Mouse (Mus musculus) right cerebral cortex, postnatal 4 days (tissue): Measurements from ENCODE around the gene Rnls.
A peak's percentile ranks its signal among the peaks of the same experiment; 100 is the strongest.

Experiments used
- DNase-seq: peaks from one replicate; pipeline ENCODE4 v3.0.0-alpha.2; 2022

Gene Rnls

GRCm38 (mm10) chr19:33259164-33259563 lies 132.9 kb downstream of the Rnls start:
- DNase-seq = no peak

- DNase-seq = no peak
Observed at GRCm38 (mm10) chr19:33253893-33254292, 138.2 kb downstream of the Rnls start.

- DNase-seq = no peak
Observed at GRCm38 (mm10) chr19:33252226-33252625, 139.9 kb downstream of the Rnls start.

- DNase-seq = no peak
Observed at GRCm38 (mm10) chr19:33244196-33244595, 147.9 kb downstream of the Rnls start.

- DNase-seq = no peak
Observed at GRCm38 (mm10) chr19:33240386-33240785, 151.7 kb downstream of the Rnls start.

- no peak for DNase-seq
Observed at GRCm38 (mm10) chr19:33232902-33233301, 159.2 kb downstream of the Rnls start.

- DNase-seq = no peak
Observed at GRCm38 (mm10) chr19:33231303-33231702, 160.8 kb downstream of the Rnls start.

GRCm38 (mm10) chr19:33227004-33227403 lies 165.1 kb downstream of the Rnls start:
- DNase-seq = peak; percentile 56

- DNase-seq = no peak
Observed at GRCm38 (mm10) chr19:33225858-33226705, 166.0 kb downstream of the Rnls start.

GRCm38 (mm10) chr19:33225002-33225376 lies 167.1 kb downstream of the Rnls start:
- no peak for DNase-seq

GRCm38 (mm10) chr19:33224181-33225001 lies 167.7 kb downstream of the Rnls start:
- peak; percentile 45 for DNase-seq

GRCm38 (mm10) chr19:33223766-33224165 lies 168.3 kb downstream of the Rnls start:
- no peak for DNase-seq

GRCm38 (mm10) chr19:33223276-33223675 lies 168.8 kb downstream of the Rnls start:
- DNase-seq = no peak

- no peak for DNase-seq
Observed at GRCm38 (mm10) chr19:33222595-33223223, 169.4 kb downstream of the Rnls start.

GRCm38 (mm10) chr19:33217791-33218300 lies 174.2 kb downstream of the Rnls start:
- no peak for DNase-seq

GRCm38 (mm10) chr19:33209709-33210108 lies 182.4 kb downstream of the Rnls start:
- DNase-seq = no peak

GRCm38 (mm10) chr19:33207991-33208390 lies 184.1 kb downstream of the Rnls start:
- no peak for DNase-seq

- DNase-seq = no peak
Observed at GRCm38 (mm10) chr19:33205389-33205788, 186.7 kb downstream of the Rnls start.

- DNase-seq = no peak
Observed at GRCm38 (mm10) chr19:33202422-33202821, 189.7 kb downstream of the Rnls start.

GRCm38 (mm10) chr19:33201181-33201580 lies 190.9 kb downstream of the Rnls start:
- DNase-seq = no peak

GRCm38 (mm10) chr19:33192064-33192463 lies 200.0 kb downstream of the Rnls start:
- DNase-seq = no peak

GRCm38 (mm10) chr19:33188766-33189165 lies 203.3 kb downstream of the Rnls start:
- DNase-seq = no peak

- no peak for DNase-seq
Observed at GRCm38 (mm10) chr19:33179595-33179994, 212.5 kb downstream of the Rnls start.
